11 mouse cellular contexts compared by ENCODE assay signal in the genomic region with DNA sequence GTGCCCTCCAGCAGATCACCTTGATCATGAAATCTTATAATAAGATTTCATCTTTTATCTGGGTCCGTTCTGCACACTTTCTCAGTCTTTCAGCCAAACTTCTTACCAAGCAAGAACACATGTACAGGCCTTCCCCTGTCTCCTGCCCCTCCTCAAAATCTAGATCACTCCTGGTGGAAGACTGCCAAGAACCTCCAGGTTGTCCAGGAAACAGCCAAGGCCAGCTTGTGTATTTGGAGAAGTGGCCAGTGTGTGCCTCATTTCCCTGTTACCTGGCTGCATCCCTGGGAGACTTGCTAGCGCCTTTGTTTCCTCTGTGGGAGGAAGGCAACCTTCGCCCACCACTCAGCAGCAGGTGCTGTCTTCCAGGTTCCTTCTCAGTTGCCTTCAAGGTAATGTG. TPM values are rescaled to one million over a fixed set of nuclear protein-coding genes. Genes with fewer than 3 reads are reported as not detected.
"Had no signal": no experiment of that assay in that cellular context is flagged by ENCODE, and none has a peak within 500 bp of the region (broad histone marks: within the 10 kb centered on the region; RNA-seq: fewer than 3 reads in every experiment).

No protein-coding gene starts in this region.

- H3K4me1 ChIP-seq: limb, embryonic 10.5 days; liver, embryonic 15.5 days; lung, embryonic 15.5 days; midbrain, embryonic 12.5 days had no signal

- H3K9me3 ChIP-seq: limb, embryonic 10.5 days; liver, embryonic 15.5 days; lung, embryonic 15.5 days; midbrain, embryonic 12.5 days had no signal

- H3K9ac ChIP-seq: liver, embryonic 15.5 days; lung, embryonic 15.5 days; midbrain, embryonic 12.5 days had no signal

- H3K4me2 ChIP-seq: liver, embryonic 11.5 days; liver, embryonic 15.5 days; lung, embryonic 15.5 days; midbrain, embryonic 12.5 days had no signal

- ATAC-seq: midbrain, embryonic 16.5 days had no signal

- H3K27ac ChIP-seq: left cerebral cortex, adult 2 months; limb, embryonic 10.5 days; liver, embryonic 15.5 days; lung, embryonic 15.5 days; midbrain, embryonic 12.5 days; stomach, postnatal 0 days had no signal

- H3K36me3 ChIP-seq: limb, embryonic 10.5 days; liver, embryonic 15.5 days; lung, embryonic 15.5 days; midbrain, embryonic 12.5 days had no signal

- H3K4me3 ChIP-seq: left cerebral cortex, adult 2 months; limb, embryonic 10.5 days; liver, embryonic 15.5 days; lung, embryonic 15.5 days; midbrain, embryonic 12.5 days had no signal

- H3K27me3 ChIP-seq: liver, embryonic 15.5 days; lung, embryonic 15.5 days; midbrain, embryonic 12.5 days had no signal

- DNase-seq: kidney, postnatal 25 days; thymus, postnatal 4 days had no signal

RNA-seq across cellular contexts. Expression of gene Igsf9b, which starts 58.5 kb away (rescaled TPM):
- total RNA-seq: megakaryocyte-erythroid progenitor cell, adult 5-6 weeks had no signal
